Mouse (Mus musculus): Measurements from ENCODE around the gene Ucn3.
"Not testable (repeated sequence)": the region's sequence is repeated elsewhere in the genome, so short reads cannot be mapped to it uniquely, and the experiment has no call there.

Ucn3 gene

GRCm38 (mm10) chr13:3945249-3945648 is at the start of gene Ucn3:
Gene Ucn3 (minus strand): TSS chr13:3945349.
- no peak for DNase-seq

DNA sequence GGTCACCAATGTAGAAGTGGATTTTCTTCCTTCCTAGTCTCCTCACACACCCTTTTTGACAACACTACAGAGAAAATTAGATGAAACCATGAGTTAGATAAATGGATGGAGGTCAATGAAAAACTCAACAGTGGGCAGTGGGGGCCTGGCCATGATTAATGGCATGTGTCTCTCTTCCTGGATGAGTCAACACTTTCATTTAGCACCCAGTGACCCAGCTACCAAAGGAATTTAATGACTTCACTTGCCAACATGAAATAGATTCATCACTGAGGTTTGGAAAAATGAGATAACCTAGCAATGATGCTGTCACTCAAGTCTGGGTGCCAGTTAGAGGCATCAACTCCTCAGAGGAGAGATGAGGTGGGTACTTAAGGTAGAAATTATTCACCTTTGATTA is 46.9 kb upstream of the Ucn3 start:
- no peak for DNase-seq

GRCm38 (mm10) chr13:3968849-3969248 is 23.7 kb upstream of the Ucn3 start:
- DNase-seq: no peak

- DNase-seq: no peak
These were observed 6.2 kb upstream of the Ucn3 start for GRCm38 (mm10) chr13:3951198-3951914.

DNA sequence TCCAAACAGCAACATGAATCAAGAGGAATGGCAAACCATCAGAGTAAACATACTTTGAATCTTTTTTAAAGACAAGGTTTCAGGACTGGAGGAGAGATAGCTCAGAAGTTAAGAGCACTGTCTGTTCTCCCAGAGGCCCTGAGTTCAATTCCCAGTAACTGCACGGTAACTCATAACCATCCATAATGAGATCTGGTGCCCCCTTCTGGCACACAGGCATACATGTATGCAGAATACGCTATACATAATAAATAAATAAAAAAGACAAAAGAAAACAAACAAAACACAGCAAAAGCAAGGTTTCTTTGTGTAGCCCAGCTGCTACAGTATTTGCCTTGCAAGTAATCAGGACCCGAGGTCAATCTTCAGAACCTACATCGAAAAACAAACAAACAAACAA is 4.3 kb upstream of the Ucn3 start:
- DNase-seq: no peak

GRCm38 (mm10) chr13:3947267-3947666 is 2.1 kb upstream of the Ucn3 start:
- DNase-seq: no peak

- no peak for DNase-seq
These were observed 450 bp downstream of the Ucn3 start for GRCm38 (mm10) chr13:3944699-3945098.

GRCm38 (mm10) chr13:3926046-3926445 is 19.1 kb downstream of the Ucn3 start:
- no peak for DNase-seq

DNA sequence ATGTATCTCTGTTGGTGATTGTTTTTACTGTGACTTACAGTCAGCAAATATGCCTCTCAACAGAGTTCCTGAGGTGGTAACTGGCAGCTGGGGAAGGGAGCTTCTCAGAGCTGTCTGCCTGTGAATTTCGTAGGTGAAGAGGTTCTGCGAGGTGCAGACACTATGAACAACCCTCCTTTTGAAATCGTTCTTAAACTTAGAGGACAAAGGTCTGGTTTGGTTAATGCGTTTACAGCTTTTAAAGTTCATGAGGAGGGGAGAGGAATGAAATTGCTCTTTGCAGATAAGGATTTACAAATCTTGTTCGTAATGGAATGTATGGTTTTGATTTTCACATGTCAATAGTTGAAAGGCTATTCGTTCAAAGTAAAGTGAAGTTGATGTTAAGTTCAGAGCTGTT is 19.5 kb downstream of the Ucn3 start:
- no peak for DNase-seq

DNA sequence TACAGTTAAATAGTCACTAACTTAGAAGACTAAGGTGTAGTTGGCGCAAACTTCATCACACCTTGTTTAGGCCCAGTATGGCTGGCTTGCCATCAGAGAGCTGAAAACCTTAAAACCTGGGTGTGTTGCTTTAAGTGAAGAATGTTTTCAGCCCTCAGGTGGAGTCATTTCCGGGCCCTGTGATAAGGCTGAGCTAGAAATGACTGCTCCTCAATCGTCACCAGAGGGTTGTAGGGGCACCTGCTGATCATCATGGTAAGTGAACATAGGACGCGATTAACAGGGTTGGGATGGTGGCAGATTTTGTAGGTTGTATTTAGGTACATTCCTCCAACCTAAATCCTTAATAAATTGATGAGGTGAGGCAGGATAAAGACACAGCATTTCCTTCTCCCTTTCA is 20.7 kb downstream of the Ucn3 start:
- DNase-seq: no peak

GRCm38 (mm10) chr13:3917571-3918311 is 27.4 kb downstream of the Ucn3 start, which contains the start of the genes Net1 and Tubal3:
Gene Net1 (minus strand): TSS chr13:3918220.
Gene Tubal3 (plus strand): TSS chr13:3918274.
- peak; percentile 95 for DNase-seq

DNA sequence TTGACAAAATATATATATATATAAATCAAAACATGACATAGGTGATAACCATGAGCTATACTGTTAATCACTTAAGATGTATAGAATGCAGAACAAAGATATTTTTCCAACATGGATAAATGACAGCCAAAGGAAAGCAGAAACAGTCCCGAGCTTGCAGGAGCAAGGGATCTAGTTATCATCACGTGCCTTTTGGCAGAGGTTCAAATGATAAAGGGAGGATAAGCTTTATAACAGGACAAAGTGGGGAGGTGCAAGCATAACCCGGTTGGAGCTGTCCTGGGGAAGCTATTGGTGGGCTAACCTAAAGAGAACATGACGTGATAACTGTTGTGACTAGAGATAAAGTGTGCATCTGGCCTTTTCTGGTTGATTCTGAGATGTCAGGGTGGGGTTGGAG is 31.6 kb downstream of the Ucn3 start:
- DNase-seq: no peak

DNA sequence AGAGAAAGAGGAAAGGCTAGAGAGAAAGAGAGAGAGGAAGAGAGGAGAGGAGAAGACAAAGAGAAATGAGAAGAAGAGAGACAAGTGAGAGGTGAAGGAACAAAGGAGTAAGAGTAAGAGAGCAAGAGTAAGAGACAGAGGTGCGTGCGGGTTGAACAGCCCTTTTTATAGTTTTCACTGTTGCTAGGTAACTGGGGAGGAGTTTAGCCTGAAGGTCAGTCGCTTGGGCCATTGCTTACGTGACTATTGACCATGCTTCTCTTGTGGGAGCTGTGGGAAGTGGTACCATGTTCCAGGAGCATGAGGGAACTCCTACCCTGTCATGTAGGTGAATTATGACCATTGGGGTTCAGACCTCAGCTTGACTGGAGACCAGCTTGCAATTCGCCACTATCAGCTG is 34.8 kb downstream of the Ucn3 start:
- no peak for DNase-seq

- DNase-seq: no peak
These were observed 36.9 kb downstream of the Ucn3 start for GRCm38 (mm10) chr13:3908262-3908661.

DNA sequence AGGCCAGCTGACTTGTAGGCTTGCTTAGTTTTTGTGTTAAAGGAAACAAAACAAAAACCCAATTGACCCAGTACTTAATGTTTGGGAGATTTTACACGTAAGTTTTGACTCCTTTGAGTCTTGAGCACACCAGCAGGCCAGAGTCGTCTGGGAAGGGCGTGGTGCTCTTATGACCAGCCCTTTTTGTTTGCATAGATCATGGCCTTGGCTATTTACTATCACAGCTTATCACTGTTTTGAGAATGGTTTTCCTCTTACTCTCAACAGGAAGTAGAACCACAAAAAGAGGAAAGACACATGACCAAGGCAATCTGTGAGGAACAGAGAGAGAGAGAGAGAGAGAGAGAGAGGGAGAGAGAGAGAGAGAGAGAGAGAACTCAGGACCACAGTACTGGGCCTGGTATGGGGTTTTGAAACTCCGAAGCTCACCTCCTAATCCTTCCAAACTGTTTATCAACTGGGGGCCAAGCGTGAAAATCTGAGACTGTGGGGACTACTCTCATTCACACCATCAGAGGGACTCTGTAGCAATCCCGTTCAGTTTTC is 37.9 kb downstream of the Ucn3 start:
- no peak for DNase-seq

- no peak for DNase-seq
These were observed 45.8 kb downstream of the Ucn3 start for GRCm38 (mm10) chr13:3899301-3899700.

DNA sequence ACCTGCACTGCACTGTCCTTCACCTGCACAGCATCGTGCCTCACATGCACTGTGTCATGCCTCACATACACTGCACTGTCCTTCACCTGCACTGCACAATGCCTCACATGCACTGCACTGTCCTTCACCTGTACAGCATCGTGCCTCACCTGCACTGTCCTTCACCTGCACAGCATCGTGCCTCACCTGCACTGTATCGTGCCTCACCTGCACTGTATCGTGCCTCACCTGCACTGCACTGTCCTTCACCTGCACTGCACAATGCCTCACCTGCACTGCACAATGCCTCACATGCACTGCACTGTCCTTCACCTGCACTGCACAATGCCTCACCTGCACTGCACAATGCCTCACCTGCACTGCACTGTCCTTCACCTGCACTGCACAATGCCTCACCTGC is 46.9 kb downstream of the Ucn3 start:
- not testable (repeated sequence) for DNase-seq

DNA sequence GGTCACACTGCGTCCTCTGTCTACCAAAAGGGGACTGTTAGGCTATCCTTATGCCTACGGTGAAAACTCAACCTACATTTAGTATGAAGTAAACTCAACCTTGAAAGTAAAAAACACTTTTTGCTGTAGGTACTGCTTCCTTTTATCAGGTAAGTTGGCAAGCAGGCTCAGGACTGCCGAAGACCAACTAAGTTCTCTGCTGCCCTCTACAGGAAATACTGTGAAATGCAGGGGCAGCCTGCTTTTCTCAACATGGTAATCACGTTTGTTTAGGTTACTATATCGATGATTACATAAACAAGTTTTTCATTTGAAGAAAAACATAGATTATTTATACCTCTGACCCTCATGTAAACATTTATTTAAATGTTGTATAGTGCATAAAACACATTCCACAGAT is 48.2 kb downstream of the Ucn3 start:
- DNase-seq: peak; percentile 87 to 91

DNA sequence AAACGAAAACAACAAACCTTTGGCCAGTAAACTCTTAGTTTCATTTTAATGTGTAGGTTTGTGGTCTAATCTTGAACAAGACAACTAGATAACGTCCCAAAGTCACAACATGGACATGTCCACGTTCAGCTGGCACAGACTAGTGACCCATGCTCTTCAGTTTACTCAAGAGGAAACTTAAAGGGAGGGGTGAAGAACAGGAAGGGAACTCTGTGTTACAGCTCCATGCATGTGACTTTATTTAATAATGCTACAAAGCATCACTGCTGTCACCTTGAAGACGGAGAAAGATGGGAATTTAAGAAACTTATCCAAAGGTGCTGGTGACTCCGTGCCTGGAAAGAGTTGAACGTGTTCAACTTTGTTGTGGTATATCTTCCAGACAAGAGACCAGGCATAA is 49.1 kb downstream of the Ucn3 start:
- DNase-seq: no peak

DNA sequence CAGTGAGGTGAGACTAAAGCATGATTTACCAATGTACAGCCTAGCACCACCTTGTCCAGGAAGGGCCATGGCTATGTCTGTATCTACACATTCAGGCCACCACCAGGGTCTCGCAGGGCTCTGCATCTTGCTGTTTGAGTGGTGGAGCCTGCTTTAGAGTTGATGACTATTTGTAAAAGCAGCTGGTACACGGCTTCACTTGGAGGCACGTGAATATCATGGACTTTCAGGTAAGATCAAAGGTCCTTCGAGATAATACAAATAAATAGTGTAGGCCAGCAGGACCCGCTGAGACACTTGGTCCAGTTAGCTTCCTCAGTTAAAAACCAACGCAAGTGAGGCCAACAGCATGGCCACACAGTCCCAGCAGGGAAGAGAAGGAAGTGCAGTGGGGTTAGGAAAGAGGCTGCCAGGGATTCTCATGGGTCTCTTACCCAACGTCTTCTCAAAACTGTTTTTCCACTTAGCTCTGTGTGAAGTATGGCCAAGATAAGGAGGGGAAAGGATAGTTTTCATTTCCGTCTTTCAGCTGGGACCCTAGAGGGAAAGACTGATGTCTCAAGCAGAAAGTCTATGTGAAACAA is 49.7 kb downstream of the Ucn3 start:
- no peak for DNase-seq

DNA sequence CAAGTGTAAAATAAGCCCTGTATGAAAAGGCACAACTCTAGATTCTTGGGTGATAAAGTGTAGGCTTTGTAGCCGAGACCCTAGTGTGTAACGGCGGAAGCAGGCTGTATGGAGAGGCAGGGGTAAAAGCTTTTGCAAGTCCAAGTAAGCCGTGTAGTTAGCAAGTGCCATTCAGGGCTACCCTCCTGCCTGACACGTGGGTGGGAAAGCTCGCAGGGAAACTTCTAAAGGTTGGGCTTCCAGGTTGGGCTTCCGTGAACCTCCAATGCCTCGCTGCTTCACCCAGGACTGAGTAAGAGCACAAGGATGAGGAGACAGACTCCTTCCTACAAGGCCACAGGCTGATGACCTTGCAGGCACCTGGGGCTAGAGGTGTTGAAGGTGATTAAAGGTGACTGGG is 50.6 kb downstream of the Ucn3 start:
- DNase-seq: no peak

GRCm38 (mm10) chr13:3893126-3893734 is 51.9 kb downstream of the Ucn3 start:
- peak; percentile 89 to 93 for DNase-seq

DNA sequence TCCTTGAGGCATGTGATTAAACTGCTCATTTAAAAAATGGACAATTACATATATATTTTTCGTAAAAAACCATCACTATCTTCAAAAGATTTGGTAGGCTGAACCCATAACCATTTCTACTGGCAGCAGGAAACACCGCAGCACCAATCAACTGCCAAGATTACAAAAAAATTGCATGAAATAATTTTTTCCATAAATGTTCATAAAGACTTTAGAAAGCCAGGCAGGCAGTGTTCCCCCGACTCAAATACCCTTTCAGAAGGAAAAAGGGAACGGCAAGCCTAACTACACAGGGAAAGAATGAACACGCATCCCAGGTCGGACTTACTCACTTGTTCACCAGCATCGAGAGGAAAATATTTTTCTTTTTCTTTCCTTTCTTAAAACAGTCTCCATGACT is 52.5 kb downstream of the Ucn3 start:
- no peak for DNase-seq

Measured in cerebellum, postnatal 10 days (tissue).